Mouse (Mus musculus) A20 (cell line): Measurements from ENCODE around the gene Pde8b.

Experiments used
- DNase-seq: peaks from one replicate; pipeline ENCODE4 v3.0.0-alpha.2; 2011; ENCODE audit warnings: low read depth, low spot score

Pde8b gene

GRCm38 (mm10) chr13:95081082-95081481 lies 169.1 kb downstream of the Pde8b start:
- no peak for DNase-seq

- DNase-seq: no peak
These were observed 171.6 kb downstream of the Pde8b start for GRCm38 (mm10) chr13:95078492-95078891.

GRCm38 (mm10) chr13:95077688-95078087 lies 172.4 kb downstream of the Pde8b start:
- peak; percentile 64 for DNase-seq

DNA sequence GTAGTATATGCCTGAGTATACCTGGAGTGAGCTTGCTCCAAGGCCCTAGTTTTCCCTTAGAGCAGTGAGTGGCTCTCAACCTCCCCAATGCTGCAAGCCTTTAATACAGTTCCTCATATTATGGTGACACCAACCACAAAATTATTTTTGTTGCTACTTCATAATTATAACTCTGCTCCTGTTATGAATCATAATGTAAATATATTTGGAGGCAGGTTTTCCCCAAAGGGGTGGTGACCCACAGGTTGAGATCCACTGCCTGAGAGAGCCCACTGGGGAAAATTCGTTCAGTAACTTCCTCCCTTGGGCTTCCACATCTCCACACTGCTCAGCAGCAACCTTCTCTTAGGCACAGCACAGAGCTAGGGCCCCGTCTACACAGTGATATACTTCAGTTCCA lies 174.0 kb downstream of the Pde8b start:
- DNase-seq: peak; percentile 64

DNA sequence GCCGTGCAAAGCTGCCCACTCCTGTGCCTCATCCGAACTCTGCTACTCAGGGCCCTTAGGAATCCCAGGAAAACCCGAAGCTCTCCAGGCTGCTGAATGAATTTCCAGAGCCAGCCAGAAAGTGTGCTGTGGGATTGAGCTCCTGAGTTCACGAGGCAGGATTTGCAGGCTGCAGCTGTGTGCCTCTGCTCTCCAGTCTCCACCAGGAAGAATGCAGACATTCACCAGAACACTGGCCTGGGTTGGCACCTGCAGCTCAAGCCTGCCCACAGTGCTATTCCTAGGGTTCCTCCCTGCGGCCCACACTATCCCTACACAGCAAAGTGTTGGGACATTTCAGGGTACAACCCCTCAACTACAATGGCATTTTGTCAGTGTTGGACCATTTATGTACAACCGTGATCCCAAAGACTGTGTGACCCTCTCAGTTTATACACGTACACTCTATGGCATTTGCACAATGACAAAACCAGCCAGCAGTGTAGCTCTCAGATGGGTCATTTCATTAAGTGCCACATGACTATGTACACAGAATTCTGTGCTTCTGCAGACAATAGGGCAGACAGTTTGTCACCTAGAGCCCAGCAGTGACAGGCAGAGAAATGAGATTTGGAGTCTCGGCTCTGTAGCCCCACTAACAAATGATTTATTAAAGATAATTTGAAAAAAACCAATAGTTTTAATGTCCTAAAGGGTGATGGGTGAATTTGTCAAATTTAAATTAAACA lies 176.5 kb downstream of the Pde8b start:
- DNase-seq: no peak

- peak; percentile 21 for DNase-seq
These were observed 179.9 kb downstream of the Pde8b start for GRCm38 (mm10) chr13:95070268-95070667.

- DNase-seq: peak; percentile 59
These were observed 182.3 kb downstream of the Pde8b start for GRCm38 (mm10) chr13:95067854-95068253.

DNA sequence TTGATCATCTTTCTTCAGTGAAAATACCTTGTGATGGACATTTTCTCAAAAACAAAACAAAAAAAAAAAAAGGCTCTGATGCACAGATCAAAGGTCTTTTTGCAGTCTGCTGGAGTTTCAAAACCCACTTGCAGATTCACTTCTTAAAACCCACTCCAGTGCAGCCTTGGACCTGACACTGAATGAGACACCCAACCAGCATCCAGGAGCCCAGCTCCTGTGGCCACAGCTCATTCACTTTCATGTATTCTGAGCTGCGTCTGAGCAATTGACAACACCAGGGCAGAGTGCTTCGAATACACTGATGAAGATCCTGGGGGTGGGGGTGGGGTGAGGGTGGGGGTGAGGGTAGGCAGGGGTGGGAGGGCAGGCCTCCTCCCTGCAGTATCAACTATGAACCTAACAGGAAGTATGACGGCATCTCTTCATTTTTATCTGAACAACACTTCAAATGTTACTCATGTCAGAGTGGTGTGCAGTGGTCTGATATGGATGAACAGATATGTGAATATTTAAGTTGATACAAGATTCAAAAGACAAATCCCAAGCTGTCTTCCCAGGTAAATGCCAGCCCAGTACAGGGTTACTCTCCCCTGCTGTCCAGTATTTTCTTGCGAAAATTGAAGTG lies 186.6 kb downstream of the Pde8b start:
- no peak for DNase-seq

DNA sequence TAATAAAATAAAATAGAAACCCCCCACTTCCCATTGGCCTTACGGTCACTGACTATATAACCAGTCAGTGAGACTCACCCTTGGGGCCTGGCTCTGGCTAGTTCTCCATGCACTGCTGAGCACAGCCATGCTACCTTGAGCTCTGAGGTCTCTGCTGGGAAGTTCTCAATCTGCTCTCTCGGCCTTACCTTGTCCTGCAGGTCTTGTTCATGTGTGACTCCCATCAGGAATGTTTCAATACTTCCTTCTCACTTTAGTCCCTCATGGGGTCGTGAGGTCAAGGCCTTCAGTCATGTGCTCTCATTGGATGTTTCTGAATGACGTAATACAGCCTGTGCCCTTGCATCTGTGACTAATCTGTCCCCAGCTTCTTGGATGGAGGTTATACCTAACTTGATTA lies 191.3 kb downstream of the Pde8b start:
- no peak for DNase-seq

DNA sequence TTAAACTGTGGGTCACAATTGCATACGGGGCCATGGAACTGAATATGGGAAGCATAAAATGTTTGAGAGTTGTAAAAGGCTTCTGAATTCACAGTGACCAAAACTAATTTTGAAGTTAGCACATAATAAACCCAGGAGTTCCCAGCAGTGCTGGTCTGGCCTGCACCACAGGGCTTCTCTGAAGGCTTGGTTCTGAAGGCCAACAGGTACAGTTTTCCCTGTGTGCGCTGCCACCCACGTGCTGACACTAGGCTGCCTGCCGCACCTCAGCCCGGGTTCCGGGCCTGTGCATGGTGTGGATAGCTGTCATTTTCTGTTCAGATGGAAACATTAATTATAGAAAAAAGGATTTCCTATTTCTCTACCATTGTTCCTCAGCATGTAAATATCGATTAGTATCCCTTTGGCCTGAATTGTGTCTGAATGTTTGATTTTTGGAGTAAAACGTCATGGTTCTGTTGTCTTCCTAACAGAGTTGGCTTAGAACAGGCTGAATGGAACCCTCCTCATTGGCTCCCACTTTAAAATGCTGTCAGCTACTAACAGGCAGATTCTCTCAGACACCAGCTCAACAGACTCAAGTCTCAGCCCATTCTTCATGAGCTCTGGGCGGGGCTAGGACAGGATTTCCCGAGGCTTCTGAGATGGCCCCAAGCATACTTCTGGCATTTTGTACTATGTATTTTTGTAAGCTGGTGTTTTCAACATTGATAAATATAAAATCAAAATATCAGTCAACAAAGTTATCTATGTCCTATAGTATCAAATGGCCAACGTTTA lies 193.4 kb downstream of the Pde8b start:
- DNase-seq: no peak

GRCm38 (mm10) chr13:95055742-95056388 lies 194.3 kb downstream of the Pde8b start:
- DNase-seq: peak; percentile 16

DNA sequence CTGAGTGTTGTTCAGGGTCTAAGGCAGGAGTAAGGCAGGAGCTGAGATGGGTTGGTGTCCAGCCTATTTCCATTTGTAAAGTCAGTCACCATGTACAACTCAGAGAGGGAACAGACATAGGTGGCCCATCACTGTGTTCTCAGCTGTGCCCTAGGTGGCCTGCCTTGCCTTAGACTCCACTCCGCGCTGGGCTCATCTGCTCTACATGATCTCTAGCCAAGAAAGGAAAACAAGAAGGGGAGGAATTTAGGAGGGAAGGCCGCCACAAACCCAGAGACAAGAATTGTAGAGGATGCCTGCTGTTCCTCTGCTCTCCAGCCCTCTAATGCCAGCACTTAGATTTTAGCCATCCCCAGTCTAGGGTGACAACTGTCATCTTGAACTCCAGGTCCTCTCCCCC lies 197.7 kb downstream of the Pde8b start:
- no peak for DNase-seq

DNA sequence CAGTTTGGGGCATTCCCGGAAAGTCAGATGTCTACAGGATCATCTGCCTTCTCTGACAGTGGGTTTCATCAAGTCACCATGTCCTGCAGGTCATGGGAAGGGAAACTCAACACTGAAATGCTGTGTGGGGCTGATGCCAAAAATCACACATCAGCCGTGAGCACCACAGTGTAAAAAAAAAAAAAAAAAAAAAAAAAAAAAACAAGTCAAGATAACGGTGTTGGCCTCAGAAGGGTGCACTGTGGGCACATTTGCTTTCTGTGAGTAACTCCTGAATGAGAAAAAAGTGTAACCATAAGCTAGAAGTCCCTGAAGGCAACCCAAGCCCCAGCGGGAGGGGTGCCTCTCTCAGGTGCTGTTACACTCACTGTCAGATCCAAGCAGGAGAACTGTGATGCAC lies 199.7 kb downstream of the Pde8b start:
- no peak for DNase-seq

DNA sequence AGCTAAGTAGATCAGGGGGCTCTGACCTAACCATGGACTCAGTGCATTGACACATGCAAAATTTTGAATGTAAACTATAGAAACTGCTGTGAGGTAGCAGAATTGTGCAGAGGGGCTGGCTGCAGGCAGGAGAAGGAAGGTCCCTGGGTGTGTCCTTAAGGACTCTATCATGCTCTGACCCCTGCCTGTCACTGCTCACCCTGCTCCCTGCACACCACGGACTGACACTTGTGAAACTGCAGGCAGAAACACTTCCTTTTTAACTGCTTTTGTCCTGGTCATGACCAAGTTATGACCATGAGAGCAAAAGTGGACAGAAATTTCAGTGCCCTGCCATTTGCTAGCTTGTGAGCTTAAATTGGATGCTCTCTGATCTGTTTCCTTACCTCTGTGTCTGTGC lies 206.0 kb downstream of the Pde8b start:
- no peak for DNase-seq

DNA sequence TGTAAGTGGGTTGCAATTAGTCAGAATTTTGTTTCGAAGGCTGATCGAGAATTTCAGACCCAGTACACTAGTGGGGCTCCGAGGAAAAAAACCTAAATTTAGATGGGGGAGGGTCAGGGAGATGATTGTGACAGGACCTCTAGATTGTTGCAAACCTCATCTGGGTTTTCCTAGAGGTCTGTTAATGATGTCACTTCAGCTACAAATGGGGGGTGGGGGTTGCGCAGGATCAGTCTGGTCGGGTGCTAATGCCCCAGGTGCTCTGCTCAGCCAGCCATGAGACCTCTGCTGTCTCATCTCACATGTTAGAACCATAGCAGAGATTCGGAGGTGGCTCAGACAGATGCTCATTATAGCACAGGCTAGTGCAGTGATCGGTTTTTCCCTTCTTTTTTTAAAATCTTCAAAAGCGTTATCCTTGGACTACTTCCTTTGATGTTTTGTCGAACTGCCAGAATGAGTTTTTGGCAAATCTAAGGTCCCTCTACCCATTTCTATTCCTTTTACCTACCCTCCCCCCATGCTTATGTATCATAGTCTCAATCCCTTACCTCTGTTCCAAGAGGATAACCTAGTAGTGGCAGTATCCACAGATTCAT lies 209.9 kb downstream of the Pde8b start:
- peak; percentile 43 for DNase-seq

- no peak for DNase-seq
These were observed 211.9 kb downstream of the Pde8b start for GRCm38 (mm10) chr13:95038200-95038599.

DNA sequence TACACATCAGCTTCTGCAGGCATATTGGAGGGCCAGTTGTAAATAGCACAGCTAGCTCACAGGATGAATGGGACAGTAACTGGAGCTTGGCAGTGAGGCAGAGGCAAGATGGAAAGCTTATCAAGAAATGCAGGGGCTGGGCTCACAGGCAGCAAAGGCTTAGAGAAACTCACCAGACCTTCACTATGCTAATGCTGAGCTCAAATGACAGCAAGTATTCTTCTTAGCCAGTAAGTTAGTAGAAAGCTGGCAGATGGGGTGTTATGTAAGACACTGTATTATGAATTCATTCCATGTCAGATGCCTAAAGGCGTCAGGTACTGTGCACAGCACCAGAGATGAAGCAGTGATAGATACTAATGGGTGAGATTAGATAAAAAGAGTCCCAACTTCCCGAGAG lies 215.4 kb downstream of the Pde8b start:
- no peak for DNase-seq

DNA sequence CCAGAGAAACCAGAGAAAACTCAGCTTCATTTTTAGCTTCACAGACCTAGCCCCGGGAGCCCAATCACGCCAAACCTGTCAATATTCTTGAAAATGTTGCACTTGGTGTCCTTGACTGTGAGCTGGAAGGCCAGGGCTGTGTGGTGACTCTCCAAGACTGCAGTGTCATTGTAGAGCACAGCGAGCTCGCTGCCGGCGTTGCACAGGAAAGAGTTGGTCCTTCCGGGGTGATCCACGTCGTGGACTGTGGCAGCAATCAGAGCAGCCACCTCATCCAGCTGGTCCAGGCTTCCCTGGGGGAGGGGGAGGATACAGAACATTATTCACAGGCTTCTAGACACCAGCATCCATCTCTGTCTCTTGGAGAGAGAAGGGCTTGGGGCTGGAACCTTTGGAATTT lies 216.0 kb downstream of the Pde8b start:
- no peak for DNase-seq

DNA sequence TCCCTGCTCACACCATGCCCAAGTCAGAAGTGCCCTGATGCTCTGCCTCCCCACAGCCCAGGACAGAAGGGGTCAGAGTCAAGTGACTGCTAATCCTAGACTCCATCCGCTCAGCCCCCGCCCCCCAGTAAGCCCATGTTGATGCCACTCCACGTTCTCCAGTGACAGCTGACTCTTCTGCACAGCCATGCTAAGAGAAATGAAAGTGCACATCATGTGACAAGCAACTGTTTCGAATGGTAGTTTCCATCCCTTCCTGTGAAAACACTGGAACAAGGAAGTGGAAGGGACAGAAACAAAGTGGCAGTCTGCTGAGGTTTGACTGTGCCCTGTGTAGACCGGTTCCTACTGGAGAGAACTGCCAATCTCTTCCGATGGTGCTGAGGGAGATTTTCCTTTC lies 217.2 kb downstream of the Pde8b start:
- no peak for DNase-seq

- no peak for DNase-seq
These were observed 217.9 kb downstream of the Pde8b start for GRCm38 (mm10) chr13:95032127-95032831.

GRCm38 (mm10) chr13:95030828-95031227 lies 219.3 kb downstream of the Pde8b start:
- DNase-seq: no peak
